Mouse (Mus musculus): ENCODE data around the gene Klhl40. TPM values are rescaled to one million over a fixed set of nuclear protein-coding genes. Genes with fewer than 3 reads are reported as not detected.
A peak's percentile ranks its signal among the peaks of the same experiment; 100 is the strongest.

Klhl40 gene
- polyA plus RNA-seq, 1 experiment, result 0.51 TPM

DNA sequence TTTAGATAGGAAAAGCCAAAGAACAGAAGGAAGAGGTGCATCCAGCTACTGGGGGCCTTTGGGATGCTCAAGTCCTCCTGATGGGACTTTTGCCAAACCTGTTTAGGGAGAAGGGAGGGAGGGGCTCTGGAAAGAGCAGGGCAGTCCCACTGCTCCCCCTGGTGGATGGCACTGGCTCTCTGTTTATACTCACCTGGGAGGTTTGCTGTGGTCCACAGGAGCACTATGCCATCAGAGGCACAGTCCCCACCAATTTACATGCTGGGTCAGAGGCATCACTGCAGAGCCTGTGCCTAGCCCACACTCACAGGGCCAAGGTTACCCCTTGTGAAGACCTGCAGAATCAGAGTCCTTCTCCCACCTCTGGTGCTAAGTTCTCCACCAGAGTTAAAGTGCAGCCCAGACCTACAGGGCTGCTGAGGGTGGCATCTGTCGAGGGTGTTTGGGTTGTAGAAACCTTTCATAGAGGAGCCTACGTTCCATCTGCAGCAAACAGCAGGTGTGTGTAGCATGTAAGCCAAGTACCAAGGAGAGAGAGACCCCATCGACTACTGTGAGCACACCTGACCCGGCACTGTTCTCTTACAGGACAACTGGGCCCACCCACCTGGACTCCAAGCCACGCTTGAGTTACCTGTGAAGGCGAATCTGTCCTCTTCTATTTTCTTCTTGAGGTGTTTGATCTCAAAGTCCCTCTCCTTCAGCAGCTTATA is 53.0 kb downstream of the Klhl40 start:
- Histone ChIP-seq H3K4me1 (ENCODE audit: control insufficient read depth, insufficient read depth, low read length) (no peaks in the 10 kb centered on the region), H3K27me3 (ENCODE audit: control insufficient read depth, insufficient read depth, low read length) (no peaks in the 10 kb centered on the region), H3K4me3 (replicated peaks; ENCODE audit: insufficient read depth, low read depth, low read length) (no peak overlapping the region), H3K27ac (ENCODE audit: insufficient read depth, low read length) (no peak overlapping the region)
- TF ChIP-seq POLR2A (IDR thresholded peaks at IDR 0.05; ENCODE audit: borderline replicate concordance, insufficient read depth, low read length) (no peak), CTCF (IDR thresholded peaks at IDR 0.05; ENCODE audit: borderline replicate concordance, insufficient read depth, low read depth, low read length) (peak; percentile 57)
- 64% methylated on average over 6 of the region's 6 CpGs for WGBS
- peak; percentile 44 to 47 for DNase-seq

DNA sequence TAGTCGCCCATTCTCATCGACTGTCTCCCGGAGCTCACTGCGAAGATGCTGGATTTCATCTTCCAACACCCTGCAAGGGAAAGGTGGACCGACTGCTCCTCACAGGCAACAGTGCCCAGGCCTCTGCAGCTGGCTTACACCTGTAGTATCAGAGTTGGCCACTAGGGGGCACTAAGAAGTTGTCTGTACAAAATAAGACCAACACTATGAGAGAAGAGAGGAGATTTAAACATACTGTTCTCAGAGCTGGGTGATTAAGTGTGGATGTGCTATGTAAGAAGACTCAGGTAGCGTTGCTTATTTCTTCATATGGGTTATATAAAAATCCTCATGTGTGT is 53.5 kb downstream of the Klhl40 start:
- no peak for TF ChIP-seq POLR2A (IDR thresholded peaks at IDR 0.05; ENCODE audit: borderline replicate concordance, insufficient read depth, low read length)
- TF ChIP-seq CTCF (IDR thresholded peaks at IDR 0.05; ENCODE audit: borderline replicate concordance, insufficient read depth, low read depth, low read length), result peak; percentile 74
- Histone ChIP-seq H3K27me3 (ENCODE audit: control insufficient read depth, insufficient read depth, low read length) (no peaks in the 10 kb centered on the region), H3K4me3 (replicated peaks; ENCODE audit: insufficient read depth, low read depth, low read length) (no peak overlapping the region), H3K4me1 (ENCODE audit: control insufficient read depth, insufficient read depth, low read length) (no peaks in the 10 kb centered on the region), H3K27ac (ENCODE audit: insufficient read depth, low read length) (no peak overlapping the region)
- WGBS, result 21% methylated on average over 6 of the region's 6 CpGs
- DNase-seq, result peak; percentile 70 to 83

Other genes with a start within 250 kb of the Klhl40 start
- 0.38 and 0.63 TPM in 2 replicates for gene Lyzl4, start 135.5 kb upstream of the Klhl40 start, polyA plus RNA-seq (2012; rRNA removed)
- gene Vipr1, start 134.9 kb upstream of the Klhl40 start, polyA plus RNA-seq (2012; rRNA removed), result 5.2 and 9.3 TPM in 2 replicates
- gene Sec22c, start 72.1 kb upstream of the Klhl40 start, polyA plus RNA-seq (2012; rRNA removed), result 12.3 and 13.8 TPM in 2 replicates
- gene Ss18l2, start 67.3 kb upstream of the Klhl40 start, polyA plus RNA-seq (2012; rRNA removed), result 147 TPM in 2 replicates
- 130 and 145 TPM in 2 replicates for gene Nktr, start 58.4 kb upstream of the Klhl40 start, polyA plus RNA-seq (2012; rRNA removed)
- 67.9 and 68.5 TPM in 2 replicates for gene Zfp651, start 18.3 kb upstream of the Klhl40 start, polyA plus RNA-seq (2012; rRNA removed)
- 43.9 and 46.5 TPM in 2 replicates for gene Hhatl, start 14.9 kb downstream of the Klhl40 start, polyA plus RNA-seq (2012; rRNA removed)
- gene Ccdc13, start 61.9 kb downstream of the Klhl40 start, polyA plus RNA-seq (2012; rRNA removed), result 15.1 and 18.5 TPM in 2 replicates
- 125 and 128 TPM in 2 replicates for gene Higd1a, start 80.8 kb downstream of the Klhl40 start, polyA plus RNA-seq (2012; rRNA removed)
- gene Ackr2, start 120.7 kb downstream of the Klhl40 start, polyA plus RNA-seq (2012; rRNA removed), result 0.05 and 0.16 TPM in 2 replicates
- not detected in 2 replicates for gene Cyp8b1, start 138.7 kb downstream of the Klhl40 start, polyA plus RNA-seq (2012; rRNA removed)
- 3.1 and 3.2 TPM in 2 replicates for gene Fam198a, start 173.4 kb downstream of the Klhl40 start, polyA plus RNA-seq (2012; rRNA removed)
- gene Pomgnt2, start 219.5 kb downstream of the Klhl40 start, polyA plus RNA-seq (2012; rRNA removed), result 41.0 and 43.5 TPM in 2 replicates